Mouse (Mus musculus): ENCODE data around the gene Ppm1k.

GRCm38 (mm10) chr6:57534611-57535286 lies 519 bp downstream of the Ppm1k start:
- TF ChIP-seq CTCF (IDR thresholded peaks at IDR 0.05; ENCODE audit: low read depth) (no peak), EP300 (IDR thresholded peaks at IDR 0.05; ENCODE audit: low read depth) (no peak)
